Mouse (Mus musculus) hindbrain, embryonic 14.5 days (tissue): ENCODE measurements around the gene Mysm1. TPM values are rescaled to one million over a fixed set of nuclear protein-coding genes. Genes with fewer than 3 reads are reported as not detected.

Experiments used
- ATAC-seq: fragments of 200-750 bp; cut with Nextera tagmentation; 2 replicates; pipeline ENCODE4 v1.8.0; 2017; ENCODE audit warnings: moderate number of reproducible peaks, mild to moderate bottlenecking, moderate TSS enrichment, moderate library complexity; ENCODE audit not compliant: low FRiP score
- DNase-seq: peaks from one replicate; pipeline ENCODE4 v3.0.0-alpha.2; 2015; ENCODE audit warnings: low spot score
- H3K27ac ChIP-seq: fragments of 300-500 bp; sonication (generic); 2 replicates; pipeline ENCODE4 v1.5.1; 2014; ENCODE audit warnings: mild to moderate bottlenecking, moderate library complexity
- H3K27me3 ChIP-seq: fragments of 300-500 bp; sonication (generic); 2 replicates; pipeline ENCODE4 v1.6.1; 2014; ENCODE audit warnings: mild to moderate bottlenecking, low read length, mixed read lengths; ENCODE audit not compliant: control insufficient read depth, insufficient read depth
- H3K36me3 ChIP-seq: fragments of 300-500 bp; sonication (generic); replicated peaks from 2 replicates; pipeline ENCODE4 v1.6.1; 2014; ENCODE audit not compliant: control insufficient read depth, insufficient read depth
- H3K4me1 ChIP-seq: fragments of 300-500 bp; sonication (generic); replicated peaks from 2 replicates; pipeline ENCODE4 v1.6.1; 2014; ENCODE audit warnings: antibody characterized with exemption, low read length, mixed read lengths; ENCODE audit not compliant: control insufficient read depth, insufficient read depth
- H3K4me2 ChIP-seq: fragments of 300-500 bp; sonication (generic); replicated peaks from 2 replicates; pipeline ENCODE4 v1.6.1; 2014; ENCODE audit warnings: mild to moderate bottlenecking, moderate library complexity
- H3K4me3 ChIP-seq: fragments of 300-500 bp; sonication (generic); replicated peaks from 2 replicates; pipeline ENCODE4 v1.5.1; 2014; ENCODE audit warnings: mild to moderate bottlenecking, low read length
- H3K9ac ChIP-seq: fragments of 300-500 bp; sonication (generic); 2 replicates; pipeline ENCODE4 v1.6.1; 2014
- H3K9me3 ChIP-seq: fragments of 300-500 bp; sonication (generic); 2 replicates; pipeline ENCODE4 v1.6.1; 2016; ENCODE audit warnings: low read length; ENCODE audit not compliant: control insufficient read depth
- WGBS: fragments of 180-500 bp; shearing (Covaris S2); extraction: QIAGEN DNeasy Blood & Tissue Kit; methylation state at CpG from one replicate; pipeline ENCODE4 v1.1.7; 2014; 5-methylcytosine and 5-hydroxymethylcytosine counted together
- polyA plus RNA-seq: library from polyadenylated mRNA; unstranded; fragments of >200 nt; fragmentation: Nextera tagmentation; extraction: Ambion mirVana; gene quantifications from 2 replicates; pipeline ENCODE4 v1.2.1, GENCODE M21; 2014

The Mysm1 gene
- polyA plus RNA-seq, 1 experiment from 2014 or later, result 33.2 TPM

- Histone ChIP-seq H3K36me3 (no peaks in the 10 kb centered on the region), H3K27ac (no peak overlapping the region), H3K4me3 (no peak overlapping the region), H3K4me1 (no peaks in the 10 kb centered on the region), H3K9me3 (no peaks in the 10 kb centered on the region), H3K4me2 (no peak overlapping the region), H3K9ac (no peak overlapping the region), H3K27me3 (no peaks in the 10 kb centered on the region)
- WGBS, result 44% methylated on average over 13 of the region's 13 CpGs
- peak; percentile 80; the same call in 1 of the 2 replicates for ATAC-seq
- peak; percentile 91 for DNase-seq
Measured at GRCm38 (mm10) chr4:95008175-95009057, 29.5 kb upstream of the Mysm1 start.

DNA sequence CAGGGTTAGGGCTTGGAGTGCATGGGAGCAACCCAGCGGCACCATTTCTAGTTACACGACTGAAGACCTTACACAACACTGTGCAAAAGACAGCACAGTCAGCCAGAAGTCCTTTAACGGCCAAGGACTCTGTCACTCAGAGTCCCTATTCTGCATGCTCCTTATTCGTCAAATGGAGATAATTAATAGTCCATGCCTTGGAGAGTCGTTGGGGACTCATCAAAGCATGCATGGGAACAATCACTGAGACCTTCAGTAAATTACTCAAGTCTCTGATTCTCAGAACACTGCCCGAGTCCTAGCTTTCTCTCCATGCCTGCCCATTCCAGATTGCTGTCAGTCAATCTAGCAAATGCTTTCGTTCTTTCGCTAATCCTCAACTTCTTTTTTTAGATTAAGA, 28.9 kb upstream of the Mysm1 start:
- 60% methylated on average over 8 of the region's 8 CpGs for WGBS
- no peak overlapping the region for H3K27ac ChIP-seq
- no peaks in the 10 kb centered on the region for H3K36me3 ChIP-seq
- H3K9me3 ChIP-seq, result no peaks in the 10 kb centered on the region
- H3K4me3 ChIP-seq, result no peak overlapping the region
- no peak overlapping the region for H3K4me2 ChIP-seq
- no peaks in the 10 kb centered on the region for H3K27me3 ChIP-seq
- no peaks in the 10 kb centered on the region for H3K4me1 ChIP-seq
- ATAC-seq, result peak; percentile 25; the same call in 1 of the 2 replicates
- no peak overlapping the region for H3K9ac ChIP-seq
- DNase-seq, result no peak

DNA sequence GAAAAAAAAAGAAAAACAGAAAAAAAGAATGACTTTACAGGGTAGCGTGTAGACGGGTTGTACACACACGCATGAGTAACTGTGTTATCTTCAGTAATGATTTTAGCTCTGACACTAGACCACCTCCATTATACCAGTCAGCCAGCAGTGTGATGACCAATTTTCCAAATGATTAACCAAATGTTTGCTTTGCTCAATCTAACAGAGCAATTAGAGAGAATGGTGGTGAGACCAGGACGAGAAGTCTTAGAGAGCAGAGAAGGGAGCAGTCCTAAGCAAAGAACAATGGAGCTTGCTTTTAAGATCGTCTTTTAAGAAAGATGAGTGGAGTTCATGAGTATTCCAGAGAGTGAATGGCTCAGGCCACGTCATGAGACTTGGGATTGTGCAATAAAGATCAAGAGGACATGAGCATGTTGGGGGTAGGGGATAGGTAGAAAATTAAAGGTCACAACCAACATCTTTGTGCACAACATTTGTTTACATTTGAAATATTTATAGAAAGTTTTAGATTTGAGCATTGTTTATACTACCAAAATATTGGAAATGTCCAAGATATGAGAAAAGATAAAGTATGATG, 26.4 kb upstream of the Mysm1 start:
- Histone ChIP-seq H3K27ac (no peak overlapping the region), H3K4me3 (no peak overlapping the region), H3K4me2 (no peak overlapping the region), H3K9me3 (no peaks in the 10 kb centered on the region), H3K4me1 (no peaks in the 10 kb centered on the region), H3K36me3 (no peaks in the 10 kb centered on the region), H3K9ac (no peak overlapping the region), H3K27me3 (no peaks in the 10 kb centered on the region)
- WGBS, result 67% methylated on average over 6 of the region's 6 CpGs
- no peak for DNase-seq
- ATAC-seq, result no peak

DNA sequence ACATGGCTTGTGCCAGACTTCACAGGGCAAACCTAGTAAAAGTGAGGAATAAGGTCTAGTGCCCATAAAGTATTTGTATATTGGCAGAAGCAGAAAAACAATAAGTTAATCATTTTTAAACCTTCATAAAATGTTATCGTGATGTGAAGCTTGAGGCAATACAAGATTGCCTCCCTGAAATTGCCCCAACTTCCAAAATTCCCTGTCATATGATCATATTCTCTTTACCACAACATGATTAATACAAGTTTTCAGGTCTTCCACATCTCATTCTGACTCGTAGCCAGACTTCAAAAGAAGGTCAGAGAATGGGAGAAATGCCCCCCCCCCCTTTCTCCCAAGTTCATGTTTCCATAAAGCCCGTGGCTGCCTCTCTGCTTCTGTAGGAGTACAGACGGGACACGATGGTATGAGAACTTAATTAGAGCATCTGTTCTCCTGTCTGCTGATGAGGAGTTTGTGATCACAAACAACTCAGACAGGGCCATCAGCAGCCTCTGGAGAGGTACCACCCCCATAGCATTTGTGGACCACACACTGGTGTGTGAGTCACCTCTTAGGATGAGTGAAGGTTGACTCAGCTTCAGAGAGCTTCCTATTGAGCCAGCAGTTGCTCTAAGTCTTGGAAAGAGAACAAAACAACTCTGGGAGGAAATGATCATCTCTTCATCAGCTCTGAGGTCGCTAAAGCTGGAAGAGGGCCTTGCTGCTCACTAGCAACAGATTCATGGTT, 22.3 kb upstream of the Mysm1 start:
- H3K9me3 ChIP-seq, result no peaks in the 10 kb centered on the region
- WGBS, result 65% methylated on average over 6 of the region's 6 CpGs
- no peak overlapping the region for H3K4me2 ChIP-seq
- H3K27ac ChIP-seq, result no peak overlapping the region
- no peaks in the 10 kb centered on the region for H3K27me3 ChIP-seq
- no peaks in the 10 kb centered on the region for H3K36me3 ChIP-seq
- no peak overlapping the region for H3K9ac ChIP-seq
- ATAC-seq (no peak), DNase-seq (no peak)
- no peaks in the 10 kb centered on the region for H3K4me1 ChIP-seq
- H3K4me3 ChIP-seq, result no peak overlapping the region

DNA sequence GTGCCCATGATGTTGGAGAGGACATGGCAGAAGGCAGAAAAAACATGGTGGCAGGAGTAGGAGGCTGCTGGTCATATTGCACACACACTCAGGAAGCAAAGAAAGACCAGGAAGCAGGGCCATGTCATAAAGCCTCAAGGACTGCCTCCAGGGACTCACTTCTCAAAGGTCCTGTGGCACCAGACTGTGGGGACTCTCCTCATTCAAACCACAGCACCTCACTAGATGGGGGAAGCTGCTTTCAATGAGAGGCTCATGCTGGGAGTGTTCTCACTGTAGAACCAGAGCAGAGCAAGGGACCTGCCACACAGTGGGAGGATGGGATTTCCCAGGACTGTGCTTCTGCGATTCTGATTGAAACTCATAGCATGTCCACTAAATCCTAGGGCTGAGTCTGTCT, 21.2 kb upstream of the Mysm1 start:
- no peak overlapping the region for H3K27ac ChIP-seq
- 90% methylated on average over 1 of the region's 1 CpGs for WGBS
- ATAC-seq, result no peak
- no peaks in the 10 kb centered on the region for H3K27me3 ChIP-seq
- H3K4me1 ChIP-seq, result no peaks in the 10 kb centered on the region
- no peaks in the 10 kb centered on the region for H3K36me3 ChIP-seq
- H3K4me3 ChIP-seq, result no peak overlapping the region
- H3K4me2 ChIP-seq, result no peak overlapping the region
- H3K9me3 ChIP-seq, result no peaks in the 10 kb centered on the region
- DNase-seq, result no peak
- H3K9ac ChIP-seq, result no peak overlapping the region

GRCm38 (mm10) chr4:94999249-94999648, 20.3 kb upstream of the Mysm1 start:
- H3K4me2 ChIP-seq, result no peak overlapping the region
- no peak overlapping the region for H3K27ac ChIP-seq
- no peaks in the 10 kb centered on the region for H3K9me3 ChIP-seq
- H3K27me3 ChIP-seq, result no peaks in the 10 kb centered on the region
- no peaks in the 10 kb centered on the region for H3K36me3 ChIP-seq
- no peaks in the 10 kb centered on the region for H3K4me1 ChIP-seq
- no peak overlapping the region for H3K9ac ChIP-seq
- 67% methylated on average over 3 of the region's 3 CpGs for WGBS
- H3K4me3 ChIP-seq, result no peak overlapping the region
- DNase-seq, result no peak
- no peak for ATAC-seq

DNA sequence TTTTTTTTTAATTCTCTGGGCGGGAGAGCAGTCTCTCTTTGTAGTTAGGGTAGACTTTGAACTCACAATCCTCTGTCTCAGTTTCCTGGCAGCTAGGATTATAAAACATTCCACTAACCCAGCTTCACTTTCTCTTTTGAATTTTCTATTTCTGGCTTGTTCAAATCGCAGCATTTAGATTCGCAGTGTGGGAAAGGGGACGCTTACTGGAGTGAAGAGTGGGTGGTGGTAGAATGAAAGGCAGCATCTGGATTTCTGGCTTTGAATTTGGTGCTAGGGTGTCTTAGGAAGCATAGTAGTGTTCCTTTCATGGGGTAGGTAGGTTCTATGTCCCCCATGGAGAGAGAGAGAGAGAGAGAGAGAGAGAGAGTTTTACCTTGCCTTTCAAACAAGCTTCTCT, 17.0 kb upstream of the Mysm1 start:
- no peak overlapping the region for H3K9ac ChIP-seq
- no peak overlapping the region for H3K4me2 ChIP-seq
- H3K4me3 ChIP-seq, result no peak overlapping the region
- WGBS, result 84% methylated on average over 4 of the region's 4 CpGs
- H3K4me1 ChIP-seq, result no peaks in the 10 kb centered on the region
- H3K27me3 ChIP-seq, result no peaks in the 10 kb centered on the region
- H3K9me3 ChIP-seq, result no peaks in the 10 kb centered on the region
- H3K27ac ChIP-seq, result no peak overlapping the region
- ATAC-seq, result no peak
- H3K36me3 ChIP-seq, result no peaks in the 10 kb centered on the region
- DNase-seq, result no peak

GRCm38 (mm10) chr4:94990204-94990603, 11.3 kb upstream of the Mysm1 start:
- Histone ChIP-seq H3K9me3 (no peaks in the 10 kb centered on the region), H3K27me3 (no peaks in the 10 kb centered on the region), H3K4me1 (no peaks in the 10 kb centered on the region; the same call in 1 of the 2 replicates), H3K9ac (no peak overlapping the region), H3K4me2 (no peak overlapping the region), H3K36me3 (no peaks in the 10 kb centered on the region), H3K27ac (no peak overlapping the region), H3K4me3 (no peak overlapping the region)
- WGBS, result 69% methylated on average over 3 of the region's 3 CpGs
- ATAC-seq (no peak), DNase-seq (no peak)

GRCm38 (mm10) chr4:94987725-94988124, 8.8 kb upstream of the Mysm1 start:
- Histone ChIP-seq H3K27me3 (no peaks in the 10 kb centered on the region), H3K4me1 (no peaks in the 10 kb centered on the region; the same call in 1 of the 2 replicates), H3K9me3 (no peaks in the 10 kb centered on the region), H3K36me3 (no peaks in the 10 kb centered on the region), H3K4me3 (no peak overlapping the region), H3K4me2 (no peak overlapping the region), H3K27ac (no peak overlapping the region), H3K9ac (no peak overlapping the region)
- DNase-seq (no peak), ATAC-seq (no peak)
- WGBS, result 15% methylated on average over 4 of the region's 4 CpGs
